Mouse (Mus musculus): ENCODE measurements around the gene Ptprh.
"Not testable (repeated sequence)": the region's sequence is repeated elsewhere in the genome, so short reads cannot be mapped to it uniquely, and the experiment has no call there.

DNA sequence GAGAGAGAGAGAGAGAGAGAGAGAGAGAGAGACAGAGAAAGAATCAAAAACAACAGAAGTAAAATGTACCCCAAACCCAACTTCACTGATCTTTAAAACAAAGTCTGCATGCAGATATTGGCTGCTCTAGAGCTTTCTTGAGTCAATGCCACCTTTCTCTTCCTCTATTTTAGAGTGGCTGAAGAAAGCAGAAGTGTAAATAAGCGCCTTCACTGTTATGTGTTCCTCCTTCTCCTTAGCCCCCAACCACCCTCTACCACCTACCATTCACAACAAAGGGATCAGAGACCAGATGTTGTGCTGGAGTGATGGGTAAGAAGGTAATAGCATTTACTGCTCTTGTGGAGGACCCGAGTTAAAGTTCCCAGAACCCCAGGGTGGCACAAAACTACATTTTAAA is 31.5 kb downstream of the Ptprh start:
- not testable (repeated sequence) for TF ChIP-seq POLR2A (IDR thresholded peaks at IDR 0.05; ENCODE audit: control insufficient read depth, extremely low read depth, insufficient read depth, low read length, poor library complexity); CTCF (IDR thresholded peaks at IDR 0.05; ENCODE audit: borderline replicate concordance, control insufficient read depth, extremely low read depth, insufficient read depth, low read length, poor library complexity)

All from thymus, adult 2 months (tissue).